In the genomic region with DNA sequence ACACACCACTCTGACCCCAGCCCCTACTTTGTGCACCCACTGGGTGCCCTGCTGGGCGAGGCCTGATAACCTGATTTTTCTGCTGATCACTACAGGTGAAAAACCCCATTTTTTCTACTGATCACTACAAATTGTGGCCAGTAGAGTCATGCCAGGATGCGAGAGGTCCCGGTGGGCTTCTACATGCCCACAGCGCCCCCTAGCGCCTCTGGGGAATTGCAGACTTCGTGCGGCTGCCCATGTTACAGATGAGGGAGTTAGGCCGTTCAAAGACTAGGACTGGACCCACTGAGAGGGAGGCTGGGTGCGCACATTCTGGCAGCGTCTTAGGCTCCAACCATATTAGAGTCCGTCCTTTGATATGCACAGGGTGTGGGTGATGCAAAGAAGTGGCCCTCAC, we compare ENCODE assay signal across 7 mouse cellular contexts. TPM values are rescaled to one million over a fixed set of nuclear protein-coding genes. Genes with fewer than 3 reads are reported as not detected.
DNase-seq lines count a peak whose midpoint lies in the region; ATAC-seq and TF ChIP-seq lines count a peak whose summit lies in the region.

No protein-coding gene starts in this region.

- H3K9ac ChIP-seq in lung, embryonic 14.5 days: no peak overlapping the region
- H3K9ac ChIP-seq in embryonic facial prominence, embryonic 13.5 days: 0 out of 2 replicates have a peak overlapping the region, but pooled peaks have one; percentile 32
- H3K9ac ChIP-seq in stomach, embryonic 15.5 days: no peak overlapping the region

- TF ChIP-seq CTCF in lung, embryonic 14.5 days (IDR thresholded peaks at IDR 0.05; ENCODE audit: low read depth): peak; percentile 76
- TF ChIP-seq CTCF in bone marrow macrophage, adult 2 months (IDR thresholded peaks at IDR 0.05; ENCODE audit: low read depth, low read length): peak; percentile 46; the same call in 1 of the 2 replicates

- DNase-seq in lung, embryonic 14.5 days: peak; percentile 83
- DNase-seq in lung, postnatal 25 days (ENCODE audit: low spot score): no peak
- DNase-seq in induced T-regulatory cell, adult 2 months (ENCODE audit: low read depth): peak; percentile 49

- H3K4me2 ChIP-seq in lung, embryonic 14.5 days: peak overlapping the region; percentile 41
- peak overlapping the region; percentile 48 for H3K4me2 ChIP-seq in embryonic facial prominence, embryonic 13.5 days
- peak overlapping the region; percentile 39 for H3K4me2 ChIP-seq in stomach, embryonic 15.5 days

- 23% methylated on average over 11 of the region's 11 CpGs for WGBS in lung, embryonic 14.5 days
- WGBS in embryonic facial prominence, embryonic 13.5 days: 25% methylated on average over 11 of the region's 11 CpGs
- 27% methylated on average over 11 of the region's 11 CpGs for WGBS in stomach, embryonic 15.5 days

- no peaks in the 10 kb centered on the region for H3K36me3 ChIP-seq in lung, embryonic 14.5 days (ENCODE audit: insufficient read depth)
- H3K36me3 ChIP-seq in embryonic facial prominence, embryonic 13.5 days: no peaks in the 10 kb centered on the region
- no peaks in the 10 kb centered on the region for H3K36me3 ChIP-seq in stomach, embryonic 15.5 days

- H3K9me3 ChIP-seq in lung, embryonic 14.5 days (ENCODE audit: low read depth, low read length): no peaks in the 10 kb centered on the region
- no peaks in the 10 kb centered on the region for H3K9me3 ChIP-seq in embryonic facial prominence, embryonic 13.5 days
- no peaks in the 10 kb centered on the region for H3K9me3 ChIP-seq in stomach, embryonic 15.5 days

- ATAC-seq in lung, embryonic 14.5 days (ENCODE audit: insufficient read depth): no peak
- no peak for ATAC-seq in embryonic facial prominence, embryonic 13.5 days (ENCODE audit: insufficient number of reproducible peaks, insufficient read depth, low FRiP score, low TSS enrichment, low read depth)
- peak; percentile 58 for ATAC-seq in megakaryocyte progenitor cell, adult 5-6 weeks (replicated peaks; ENCODE audit: poor library complexity)
- no peak for ATAC-seq in stomach, embryonic 15.5 days (ENCODE audit: insufficient read depth, low FRiP score, low read depth)

- H3K27ac ChIP-seq in lung, embryonic 14.5 days (ENCODE audit: low read depth): no peak overlapping the region
- H3K27ac ChIP-seq in bone marrow macrophage, adult 2 months (ENCODE audit: insufficient read depth, low read depth, low read length): no peak overlapping the region
- no peak overlapping the region for H3K27ac ChIP-seq in embryonic facial prominence, embryonic 13.5 days
- no peak overlapping the region for H3K27ac ChIP-seq in stomach, embryonic 15.5 days

- H3K4me3 ChIP-seq in lung, embryonic 14.5 days (ENCODE audit: low read depth, low read length): peak overlapping the region; percentile 6; the same call in 1 of the 2 replicates
- H3K4me3 ChIP-seq in bone marrow macrophage, adult 2 months (ENCODE audit: insufficient read depth, low read length): no peak overlapping the region
- peak overlapping the region; percentile 16; the same call in 1 of the 2 replicates for H3K4me3 ChIP-seq in embryonic facial prominence, embryonic 13.5 days
- H3K4me3 ChIP-seq in stomach, embryonic 15.5 days (replicated peaks): peak overlapping the region; percentile 7; the same call in 1 of the 2 replicates

- H3K27me3 ChIP-seq in lung, embryonic 14.5 days (ENCODE audit: insufficient read depth, low read length): no peaks in the 10 kb centered on the region
- H3K27me3 ChIP-seq in embryonic facial prominence, embryonic 13.5 days: peaks cover 33% of the 10 kb centered on the region
- H3K27me3 ChIP-seq in stomach, embryonic 15.5 days (replicated peaks): no peaks in the 10 kb centered on the region; the same call in 1 of the 2 replicates

- H3K4me1 ChIP-seq in lung, embryonic 14.5 days (ENCODE audit: insufficient read depth): peaks cover 5% of the 10 kb centered on the region; the same call in 1 of the 2 replicates
- no peaks in the 10 kb centered on the region for H3K4me1 ChIP-seq in bone marrow macrophage, adult 2 months (ENCODE audit: control insufficient read depth, insufficient read depth, low read length)
- H3K4me1 ChIP-seq in embryonic facial prominence, embryonic 13.5 days: peaks cover 22% of the 10 kb centered on the region
- 0 out of 2 replicates have a peak, but pooled peaks cover 5% of the 10 kb centered on the region for H3K4me1 ChIP-seq in stomach, embryonic 15.5 days

- TF ChIP-seq POLR2A in bone marrow macrophage, adult 2 months (IDR thresholded peaks at IDR 0.05; ENCODE audit: borderline replicate concordance, low read depth, low read length): no peak

RNA-seq across cellular contexts. Expression of gene Myl10, which starts 21.9 kb away (rescaled TPM):
- polyA plus RNA-seq in lung, embryonic 14.5 days (2014; fragmentation: Nextera tagmentation; extraction: Ambion mirVana): not detected in 2 replicates
- polyA plus RNA-seq in bone marrow macrophage, adult 2 months (2012; ENCODE audit: insufficient read depth, insufficient read length, missing spikeins): not detected in 2 replicates
- not detected in 2 replicates for polyA plus RNA-seq in embryonic facial prominence, embryonic 13.5 days (2015; fragmentation: Nextera tagmentation; extraction: Ambion mirVana)
- total RNA-seq in megakaryocyte progenitor cell, adult 5-6 weeks (2015): 0.22 and 0.30 TPM in 2 replicates
- 0.54 TPM in 1 of 2 replicates, not detected in the other for total RNA-seq in megakaryocyte progenitor cell, adult 5-6 weeks (2017)
- 0.27 and 0.28 TPM in 2 replicates for polyA plus RNA-seq in stomach, embryonic 15.5 days (2015; fragmentation: Nextera tagmentation; extraction: Ambion mirVana)
